Mouse (Mus musculus) hindbrain, postnatal 0 days (tissue): ENCODE data around the gene Gm21981. TPM values are rescaled to one million over a fixed set of nuclear protein-coding genes. Genes with fewer than 3 reads are reported as not detected.

Source experiments
- ATAC-seq: fragments of 200-750 bp; cut with Nextera tagmentation; 2 replicates; pipeline ENCODE4 v1.8.0; 2017; ENCODE audit warnings: mild to moderate bottlenecking, moderate TSS enrichment, moderate library complexity
- DNase-seq: peaks from one replicate; pipeline ENCODE4 v3.0.0-alpha.2; 2015; ENCODE audit warnings: low spot score
- H3K27ac ChIP-seq: fragments of 300-500 bp; sonication (generic); 2 replicates; pipeline ENCODE4 v1.5.1; 2014; ENCODE audit warnings: mild to moderate bottlenecking
- H3K27me3 ChIP-seq: fragments of 300-500 bp; sonication (generic); 2 replicates; pipeline ENCODE4 v1.6.1; 2014; ENCODE audit warnings: low read length, mixed read lengths; ENCODE audit not compliant: insufficient read depth
- H3K36me3 ChIP-seq: fragments of 300-500 bp; sonication (generic); 2 replicates; pipeline ENCODE4 v1.6.1; 2014; ENCODE audit warnings: low read length, mixed read lengths; ENCODE audit not compliant: insufficient read depth
- H3K4me1 ChIP-seq: fragments of 300-500 bp; sonication (generic); 2 replicates; pipeline ENCODE4 v1.6.1; 2014; ENCODE audit warnings: antibody characterized with exemption, low read length, mixed read lengths; ENCODE audit not compliant: insufficient read depth
- H3K4me2 ChIP-seq: fragments of 300-500 bp; sonication (generic); 2 replicates; pipeline ENCODE4 v1.6.1; 2014; ENCODE audit warnings: low read depth, mild to moderate bottlenecking, low read length, moderate library complexity, mixed read lengths
- H3K4me3 ChIP-seq: fragments of 300-500 bp; sonication (generic); 2 replicates; pipeline ENCODE4 v1.5.1; 2014; ENCODE audit warnings: low read length
- H3K9ac ChIP-seq: fragments of 300-500 bp; sonication (generic); replicated peaks from 2 replicates; pipeline ENCODE4 v1.6.1; 2014; ENCODE audit warnings: mild to moderate bottlenecking, low read length, moderate library complexity, mixed read lengths
- H3K9me3 ChIP-seq: fragments of 300-500 bp; sonication (generic); 2 replicates; pipeline ENCODE4 v1.6.1; 2016; ENCODE audit warnings: low read length, mixed read lengths
- CTCF ChIP-seq: IDR thresholded peaks from 2 replicates; pipeline ENCODE4 v1.5.1; 2016; ENCODE audit warnings: antibody characterized with exemption, control low read depth, low read depth
- WGBS: fragments of 180-500 bp; shearing (Covaris S2); extraction: QIAGEN DNeasy Blood & Tissue Kit; methylation state at CpG from one replicate; pipeline ENCODE4 v1.1.7; 2014; 5-methylcytosine and 5-hydroxymethylcytosine counted together
- polyA plus RNA-seq: library from polyadenylated mRNA; unstranded; fragments of >200 nt; fragmentation: Nextera tagmentation; extraction: Ambion mirVana; gene quantifications from 2 replicates; pipeline ENCODE4 v1.2.1, GENCODE M21; 2015
- total RNA-seq: library from RNA; depleted of rRNA; stranded (reverse); fragments of >200 nt; gene quantifications from 2 replicates; pipeline ENCODE4 v1.2.3, GENCODE M21; 2014

Gene Gm21981
- total and polyA plus RNA-seq, 2 experiments from 2014 or later, result 0.85 to 8.3 TPM

- WGBS, result 68% methylated on average over 3 of the region's 3 CpGs
These were observed 20.8 kb upstream of the Gm21981 start for GRCm38 (mm10) chr17:47715037-47715436.

GRCm38 (mm10) chr17:47712889-47713571 lies 18.8 kb upstream of the Gm21981 start:
- no peaks in the 10 kb centered on the region for H3K36me3 ChIP-seq
- H3K4me1 ChIP-seq, result no peaks in the 10 kb centered on the region
- H3K9me3 ChIP-seq, result no peaks in the 10 kb centered on the region
- WGBS, result 40% methylated on average over 21 of the region's 22 CpGs
- H3K27me3 ChIP-seq, result no peaks in the 10 kb centered on the region
- H3K9ac ChIP-seq, result no peak overlapping the region
- DNase-seq, result no peak
- no peak overlapping the region for H3K27ac ChIP-seq
- ATAC-seq, result peak; percentile 52; the same call in 1 of the 2 replicates
- no peak for TF ChIP-seq CTCF
- no peak overlapping the region for H3K4me2 ChIP-seq
- no peak overlapping the region for H3K4me3 ChIP-seq

More at GRCm38 (mm10) chr17:47715037-47715436, 20.8 kb upstream of the Gm21981 start:
- TF ChIP-seq CTCF, result no peak
- ATAC-seq (no peak), DNase-seq (no peak)
- H3K27me3 ChIP-seq, result no peaks in the 10 kb centered on the region
- H3K9ac ChIP-seq, result no peak overlapping the region
- H3K4me3 ChIP-seq, result no peak overlapping the region
- H3K4me2 ChIP-seq, result no peak overlapping the region
- H3K36me3 ChIP-seq, result no peaks in the 10 kb centered on the region
- H3K27ac ChIP-seq, result no peak overlapping the region
- H3K9me3 ChIP-seq, result no peaks in the 10 kb centered on the region
- no peaks in the 10 kb centered on the region for H3K4me1 ChIP-seq

GRCm38 (mm10) chr17:47711883-47712282 lies 17.6 kb upstream of the Gm21981 start:
- no peaks in the 10 kb centered on the region for H3K27me3 ChIP-seq
- ATAC-seq, result no peak
- no peak overlapping the region for H3K4me2 ChIP-seq
- 79% methylated on average over 6 of the region's 6 CpGs for WGBS
- H3K9ac ChIP-seq, result no peak overlapping the region
- DNase-seq, result no peak
- H3K4me3 ChIP-seq, result no peak overlapping the region
- no peaks in the 10 kb centered on the region for H3K36me3 ChIP-seq
- H3K9me3 ChIP-seq, result no peaks in the 10 kb centered on the region
- H3K27ac ChIP-seq, result no peak overlapping the region
- TF ChIP-seq CTCF, result no peak
- no peaks in the 10 kb centered on the region for H3K4me1 ChIP-seq

GRCm38 (mm10) chr17:47710036-47710435 lies 15.8 kb upstream of the Gm21981 start:
- no peak for DNase-seq
- Histone ChIP-seq H3K27me3 (no peaks in the 10 kb centered on the region), H3K4me2 (no peak overlapping the region), H3K27ac (no peak overlapping the region), H3K36me3 (no peaks in the 10 kb centered on the region), H3K4me3 (no peak overlapping the region), H3K9ac (no peak overlapping the region), H3K4me1 (no peaks in the 10 kb centered on the region), H3K9me3 (no peaks in the 10 kb centered on the region)
- no peak for ATAC-seq
- WGBS, result 84% methylated on average over 3 of the region's 3 CpGs
- no peak for TF ChIP-seq CTCF

GRCm38 (mm10) chr17:47708972-47709371 lies 14.7 kb upstream of the Gm21981 start:
- ATAC-seq (no peak), DNase-seq (no peak)
- H3K27me3 ChIP-seq, result no peaks in the 10 kb centered on the region
- H3K36me3 ChIP-seq, result no peaks in the 10 kb centered on the region
- H3K9me3 ChIP-seq, result no peaks in the 10 kb centered on the region
- H3K4me2 ChIP-seq, result no peak overlapping the region
- H3K27ac ChIP-seq, result no peak overlapping the region
- no peak overlapping the region for H3K9ac ChIP-seq
- WGBS, result 71% methylated on average over 4 of the region's 4 CpGs
- no peak for TF ChIP-seq CTCF
- no peak overlapping the region for H3K4me3 ChIP-seq
- H3K4me1 ChIP-seq, result no peaks in the 10 kb centered on the region

GRCm38 (mm10) chr17:47707961-47708360 lies 13.7 kb upstream of the Gm21981 start:
- TF ChIP-seq CTCF, result no peak
- Histone ChIP-seq H3K4me2 (no peak overlapping the region), H3K4me1 (no peaks in the 10 kb centered on the region), H3K4me3 (no peak overlapping the region), H3K27me3 (no peaks in the 10 kb centered on the region), H3K9me3 (no peaks in the 10 kb centered on the region), H3K36me3 (no peaks in the 10 kb centered on the region), H3K27ac (no peak overlapping the region), H3K9ac (no peak overlapping the region)
- WGBS, result 84% methylated on average over 3 of the region's 3 CpGs
- ATAC-seq, result no peak
- DNase-seq, result no peak

GRCm38 (mm10) chr17:47706196-47706595 lies 11.9 kb upstream of the Gm21981 start:
- Histone ChIP-seq H3K4me3 (no peak overlapping the region), H3K27ac (no peak overlapping the region), H3K4me1 (no peaks in the 10 kb centered on the region), H3K4me2 (no peak overlapping the region), H3K9me3 (no peaks in the 10 kb centered on the region), H3K36me3 (0 out of 2 replicates have a peak, but pooled peaks cover 5% of the 10 kb centered on the region), H3K9ac (no peak overlapping the region), H3K27me3 (no peaks in the 10 kb centered on the region)
- 52% methylated on average over 1 of the region's 1 CpGs for WGBS
- TF ChIP-seq CTCF, result no peak
- ATAC-seq (no peak), DNase-seq (peak; percentile 23)
